Mouse (Mus musculus): ENCODE measurements at regions not wholly inside any gene's neighbourhood (a gene's known extent, or its start where the extent isn't known, plus 50 kb on each side); places are given as distances from the start of the nearest gene placed in this dataset.

GRCm38 (mm10) chr6:73401059-73401458 is 68.4 kb downstream of the 4931417E11Rik start:
- DNase-seq = peak; percentile 35

- no peak for DNase-seq
Observed at GRCm38 (mm10) chr6:73389301-73389700, 80.2 kb downstream of the 4931417E11Rik start.

GRCm38 (mm10) chr6:73386261-73386660 is 83.2 kb downstream of the 4931417E11Rik start:
- peak; percentile 85 for DNase-seq

- no peak for DNase-seq
Observed at GRCm38 (mm10) chr6:73379825-73380224, 89.6 kb downstream of the 4931417E11Rik start.

- DNase-seq = no peak
Observed at GRCm38 (mm10) chr6:73377884-73378283, 91.6 kb downstream of the 4931417E11Rik start.

- no peak for DNase-seq
Observed at GRCm38 (mm10) chr6:73376291-73376690, 93.2 kb downstream of the 4931417E11Rik start.

- no peak for DNase-seq
Observed at GRCm38 (mm10) chr6:73372901-73373300, 96.6 kb downstream of the 4931417E11Rik start.

- DNase-seq = no peak
Observed at GRCm38 (mm10) chr6:73371866-73372265, 97.6 kb downstream of the 4931417E11Rik start.

GRCm38 (mm10) chr6:73370901-73371300 is 98.6 kb downstream of the 4931417E11Rik start:
- no peak for DNase-seq

GRCm38 (mm10) chr6:73368836-73369141 is 100.7 kb downstream of the 4931417E11Rik start:
- no peak for DNase-seq

GRCm38 (mm10) chr6:73368047-73368835 is 101.2 kb downstream of the 4931417E11Rik start:
- DNase-seq = no peak

GRCm38 (mm10) chr6:73367616-73368015 is 101.9 kb downstream of the 4931417E11Rik start:
- peak; percentile 63 for DNase-seq

GRCm38 (mm10) chr6:73366626-73367025 is 102.8 kb downstream of the 4931417E11Rik start:
- DNase-seq = no peak

GRCm38 (mm10) chr6:73365306-73365705 is 104.2 kb downstream of the 4931417E11Rik start:
- no peak for DNase-seq

- no peak for DNase-seq
Observed at GRCm38 (mm10) chr6:73334995-73335394, 86.8 kb downstream of the Suclg1 start.

GRCm38 (mm10) chr6:73329666-73330065 is 81.5 kb downstream of the Suclg1 start:
- DNase-seq = no peak
